Mouse (Mus musculus) ovary, adult 18-20 months (tissue): ENCODE data around the gene Trp73.

Experiments used
- DNase-seq: peaks from one replicate; pipeline ENCODE4 v3.0.0; 2022; ENCODE audit warnings: low spot score, mixed read lengths

Gene Trp73

DNA sequence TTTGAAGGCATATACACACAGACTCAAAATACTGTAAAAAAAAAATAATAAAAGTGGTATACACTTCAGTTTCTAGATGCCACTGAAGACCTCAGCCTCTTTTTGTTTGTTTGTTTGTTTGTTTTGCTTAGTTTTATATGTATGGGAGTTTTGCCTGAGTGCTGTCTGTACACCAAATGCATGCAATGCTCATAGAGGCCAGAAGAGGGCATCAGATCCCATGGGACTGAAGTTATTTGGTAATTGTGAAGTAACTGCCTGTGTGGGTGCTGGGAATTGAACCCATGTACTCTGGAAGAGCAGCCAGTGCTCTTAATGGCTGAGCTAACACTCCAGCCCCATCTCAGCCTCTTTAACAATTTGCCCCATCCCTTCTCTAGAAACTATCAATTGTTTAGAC is 111.4 kb downstream of the Trp73 start:
- no peak for DNase-seq

DNA sequence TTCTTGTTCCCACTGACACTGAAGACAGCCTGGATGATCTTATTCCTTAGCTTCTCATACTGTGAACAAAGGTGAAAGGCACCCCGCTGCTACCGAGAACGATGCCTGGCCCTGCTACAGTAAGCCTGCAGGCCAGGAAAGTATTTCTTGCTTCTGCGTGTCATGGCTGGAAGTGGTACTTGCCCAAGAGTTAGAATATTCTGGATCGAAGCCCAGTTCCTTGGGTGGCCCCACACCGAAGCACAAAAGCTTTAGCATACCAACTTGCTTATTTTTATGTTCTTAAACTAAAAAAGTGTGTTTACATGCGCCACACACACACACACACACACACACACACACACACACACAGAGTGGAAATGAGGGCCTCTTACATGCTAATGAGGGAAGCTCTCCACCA is 111.9 kb downstream of the Trp73 start:
- no peak for DNase-seq

DNA sequence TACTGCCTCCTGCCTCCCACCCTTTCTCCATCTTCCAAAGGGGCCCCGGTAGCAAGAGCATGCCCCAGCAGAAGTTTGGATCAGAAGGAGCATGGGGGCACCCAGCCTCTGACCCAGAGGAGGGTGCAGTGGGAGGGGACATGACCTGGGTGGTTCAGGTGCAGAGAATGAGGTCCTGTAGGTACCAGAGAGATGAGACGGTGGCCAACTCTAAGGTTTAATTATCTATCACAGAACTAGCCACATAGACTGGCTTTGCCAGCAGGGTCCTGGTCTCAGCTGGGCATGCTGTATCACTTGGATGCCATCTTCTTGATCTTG is 113.6 kb downstream of the Trp73 start:
- no peak for DNase-seq

DNA sequence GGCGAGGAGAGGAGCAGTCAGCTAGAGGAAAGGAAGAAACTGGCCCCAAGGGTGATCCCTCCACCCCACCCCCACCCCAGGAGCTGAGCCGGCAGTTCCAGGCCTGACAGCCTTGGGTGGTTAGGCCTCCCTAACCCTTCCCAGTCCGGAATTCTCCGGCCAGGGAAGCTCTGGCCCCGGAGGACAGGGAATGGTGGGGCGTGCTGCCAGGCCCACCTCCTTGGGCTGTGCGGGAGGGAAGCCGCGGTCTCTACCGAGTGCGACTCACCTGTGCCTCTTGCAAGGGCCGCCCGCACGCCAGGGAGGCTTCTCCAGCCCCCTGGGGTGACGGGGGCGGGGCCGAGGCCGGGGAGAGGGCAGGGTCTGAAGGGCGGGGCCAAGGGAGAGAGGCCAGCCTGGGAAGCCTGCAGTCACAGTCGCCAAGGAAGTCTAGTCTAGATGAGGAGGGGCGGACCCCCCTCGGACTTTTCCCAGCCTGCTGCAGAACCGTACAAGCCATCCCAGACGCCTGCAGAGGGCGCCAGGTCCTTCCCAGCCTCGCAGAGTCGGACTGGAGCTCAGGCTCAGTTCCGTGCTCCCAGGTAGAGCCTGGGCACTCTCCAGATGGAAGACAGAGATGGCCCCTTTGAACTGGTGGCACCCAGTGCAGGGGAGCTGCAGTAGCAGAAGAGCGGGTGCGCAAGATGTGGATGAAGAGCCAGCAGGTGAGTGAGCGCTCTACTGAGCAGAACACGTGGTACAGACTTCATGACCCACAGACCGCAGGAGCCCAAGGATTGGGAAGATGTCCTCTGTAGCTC is 114.2 kb downstream of the Trp73 start, which contains the start of gene Smim1:
Gene Smim1, minus strand, starts transcription at position 590 of the 800 bp plus-strand sequence.
- peak; percentile 82 for DNase-seq

DNA sequence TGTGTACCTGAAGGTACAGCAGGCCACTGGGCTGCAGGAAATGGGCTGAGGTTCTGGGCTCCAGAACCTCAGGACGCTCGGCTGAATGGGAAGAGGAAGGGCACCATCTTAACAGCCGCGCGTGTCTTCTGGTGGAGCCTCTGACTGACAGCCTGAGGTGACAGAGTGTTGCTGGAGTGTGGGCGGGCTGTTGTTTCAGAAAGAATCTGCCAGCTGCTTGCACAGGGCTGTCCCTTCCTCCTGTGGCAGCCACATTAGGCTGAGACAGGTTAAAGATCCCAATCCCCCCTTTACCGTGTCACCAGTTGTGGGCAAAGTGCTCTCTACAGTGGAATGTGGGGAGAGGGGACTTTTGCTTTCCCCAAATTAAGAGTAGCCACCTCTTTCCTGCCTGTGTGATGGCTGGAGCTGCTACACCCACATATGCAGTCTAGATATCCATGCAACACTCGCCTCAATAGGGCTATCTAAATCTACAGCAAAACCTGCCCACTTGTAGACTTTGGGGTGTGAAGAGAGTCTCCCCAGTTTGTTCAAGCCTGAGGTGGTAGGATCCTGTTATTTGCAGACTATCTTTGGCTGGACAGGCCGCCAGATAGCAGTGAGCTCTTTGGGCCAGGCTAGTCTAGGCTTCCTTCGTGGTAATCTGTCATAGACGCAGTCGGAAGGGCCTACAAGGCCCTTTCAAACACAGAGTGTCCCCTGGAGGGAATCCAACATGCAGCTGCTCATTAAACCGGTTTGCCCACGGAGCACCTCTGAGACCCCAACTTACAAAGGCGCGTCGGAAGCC is 115.1 kb downstream of the Trp73 start:
- DNase-seq: no peak

DNA sequence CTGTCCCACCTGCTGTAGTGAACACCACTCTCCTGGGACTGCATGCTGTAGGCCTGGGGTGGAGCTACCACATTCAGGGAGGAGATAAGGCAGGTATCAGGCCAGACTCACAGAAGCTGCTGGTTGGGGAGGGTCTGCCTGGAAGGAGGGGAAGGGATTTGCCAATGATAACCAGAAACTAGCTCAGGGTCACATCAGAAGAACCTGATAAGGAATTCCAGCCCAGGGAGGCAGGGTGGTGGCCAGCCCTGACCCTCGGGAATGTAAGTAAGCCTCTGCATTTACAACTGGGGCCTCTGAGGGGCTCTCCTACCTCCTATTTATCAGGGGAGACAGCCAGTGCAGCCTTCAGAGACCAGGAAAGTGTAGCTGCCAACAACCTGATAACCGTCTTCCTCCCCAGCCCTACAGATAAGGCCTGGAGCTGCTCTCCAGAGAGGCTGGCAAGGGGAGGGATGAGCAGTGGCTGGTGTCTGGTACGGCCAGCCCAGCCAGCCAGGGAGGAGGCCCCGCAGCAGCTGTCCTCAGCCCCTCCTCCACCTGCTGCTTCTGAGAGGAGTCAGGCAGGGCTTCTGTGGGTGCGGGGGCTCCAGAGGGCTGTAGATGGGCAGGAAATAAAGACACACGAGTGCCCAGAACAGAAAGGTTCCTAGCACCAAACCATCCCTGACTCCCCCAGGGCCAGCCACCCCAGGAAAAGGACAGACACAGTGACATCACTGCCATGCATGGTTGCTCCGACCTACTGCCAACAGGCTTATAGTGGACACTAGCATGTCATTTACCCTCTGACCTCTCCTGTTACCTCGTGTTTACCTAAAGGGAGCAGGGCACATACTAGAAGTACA is 116.0 kb downstream of the Trp73 start:
- peak; percentile 80 for DNase-seq

DNA sequence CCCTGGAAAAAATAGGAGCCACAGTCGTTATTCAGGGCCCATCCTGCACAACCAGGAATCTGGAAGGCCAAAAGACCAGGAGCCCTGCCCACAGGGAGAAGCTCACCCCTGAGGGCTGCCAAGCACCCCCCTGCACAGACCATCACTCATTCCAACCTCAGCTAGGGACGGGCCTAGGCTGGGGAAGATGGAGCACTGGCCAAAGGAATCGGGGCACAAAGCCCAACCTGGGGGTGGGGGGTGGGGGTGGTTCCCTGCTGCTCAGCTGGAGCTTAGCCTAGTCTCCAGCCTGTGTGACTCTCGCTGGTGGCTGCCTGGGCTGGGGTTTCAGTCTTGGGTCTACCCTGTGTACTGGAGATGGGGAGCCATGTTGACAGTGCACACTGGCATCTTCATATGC is 117.2 kb downstream of the Trp73 start:
- no peak for DNase-seq

DNA sequence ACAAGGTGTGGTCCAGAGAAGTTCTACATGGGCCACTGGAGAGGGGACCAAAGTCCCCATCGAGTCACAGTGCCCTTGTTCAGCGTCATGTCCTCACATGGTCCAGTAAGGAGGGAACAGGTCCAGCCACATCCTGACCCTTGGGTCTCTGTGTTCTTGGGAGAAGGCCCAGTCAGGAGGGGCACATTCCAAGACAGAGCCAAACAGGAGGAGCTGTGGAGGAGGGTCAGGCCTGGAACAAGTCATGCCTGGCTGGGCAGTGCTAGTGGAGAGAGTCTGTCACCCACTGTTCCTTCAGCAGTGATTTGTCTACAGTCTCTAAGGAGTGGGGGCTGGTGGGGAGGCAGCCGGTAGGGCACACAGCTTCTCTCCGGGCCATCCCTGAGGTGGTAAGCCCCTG is 117.6 kb downstream of the Trp73 start:
- DNase-seq: peak; percentile 71

DNA sequence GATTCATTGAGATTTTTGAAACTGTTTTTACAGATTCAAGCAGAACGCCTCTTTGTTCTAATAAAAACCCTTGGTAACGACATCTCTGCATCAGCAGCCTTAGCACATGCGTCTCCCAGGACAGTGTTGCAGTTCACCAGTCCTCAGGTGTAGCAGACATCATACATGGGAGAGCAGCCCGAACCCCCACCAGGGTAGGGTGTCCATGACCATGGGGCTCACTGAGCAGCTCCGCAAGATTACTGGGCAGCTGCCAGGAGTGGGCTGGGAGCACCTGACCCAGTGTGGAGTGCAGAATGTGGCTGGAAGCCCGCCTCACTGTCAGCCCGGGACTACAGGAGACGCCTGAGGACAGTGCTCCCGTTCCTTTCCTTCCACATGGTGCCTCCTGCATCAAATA is 118.6 kb downstream of the Trp73 start:
- no peak for DNase-seq

DNA sequence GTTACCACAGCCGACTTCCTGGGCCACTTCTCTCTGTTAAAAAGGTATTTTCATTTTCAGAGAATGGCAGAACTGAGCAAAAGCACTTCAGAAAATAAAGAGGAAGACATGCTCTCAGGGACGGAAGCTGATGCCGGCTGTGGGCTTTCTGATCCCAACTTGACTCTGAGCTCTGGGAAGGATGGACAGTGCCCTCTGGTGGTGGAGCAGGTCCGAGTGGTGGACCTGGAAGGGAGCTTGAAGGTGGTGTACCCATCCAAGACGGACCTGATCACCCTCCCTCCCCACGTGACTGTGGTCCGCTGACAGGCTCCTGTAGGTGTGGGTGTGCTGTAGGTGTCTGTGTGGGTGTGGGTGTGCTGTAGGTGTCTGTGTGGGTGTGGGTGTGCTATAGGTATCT is 120.4 kb downstream of the Trp73 start:
- DNase-seq: no peak

DNA sequence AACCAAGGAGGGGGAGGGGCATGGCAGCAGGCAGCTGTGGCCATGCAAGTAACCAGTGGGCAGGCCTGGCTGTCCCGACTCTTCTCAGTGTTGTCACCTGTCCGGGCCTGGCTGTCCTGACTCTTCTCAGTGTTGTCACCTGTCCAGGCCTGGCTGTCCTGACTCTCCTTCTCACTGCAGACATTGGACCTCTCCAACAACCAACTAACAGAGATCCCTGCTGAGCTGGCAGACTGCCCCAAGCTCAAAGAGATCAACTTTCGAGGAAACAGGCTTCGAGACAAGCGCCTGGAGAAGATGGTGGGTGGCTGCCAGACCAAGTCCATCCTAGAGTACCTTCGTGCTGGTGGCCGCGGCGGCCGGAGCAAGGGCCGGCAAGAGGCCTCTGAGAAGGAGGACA is 124.5 kb downstream of the Trp73 start:
- DNase-seq: no peak

DNA sequence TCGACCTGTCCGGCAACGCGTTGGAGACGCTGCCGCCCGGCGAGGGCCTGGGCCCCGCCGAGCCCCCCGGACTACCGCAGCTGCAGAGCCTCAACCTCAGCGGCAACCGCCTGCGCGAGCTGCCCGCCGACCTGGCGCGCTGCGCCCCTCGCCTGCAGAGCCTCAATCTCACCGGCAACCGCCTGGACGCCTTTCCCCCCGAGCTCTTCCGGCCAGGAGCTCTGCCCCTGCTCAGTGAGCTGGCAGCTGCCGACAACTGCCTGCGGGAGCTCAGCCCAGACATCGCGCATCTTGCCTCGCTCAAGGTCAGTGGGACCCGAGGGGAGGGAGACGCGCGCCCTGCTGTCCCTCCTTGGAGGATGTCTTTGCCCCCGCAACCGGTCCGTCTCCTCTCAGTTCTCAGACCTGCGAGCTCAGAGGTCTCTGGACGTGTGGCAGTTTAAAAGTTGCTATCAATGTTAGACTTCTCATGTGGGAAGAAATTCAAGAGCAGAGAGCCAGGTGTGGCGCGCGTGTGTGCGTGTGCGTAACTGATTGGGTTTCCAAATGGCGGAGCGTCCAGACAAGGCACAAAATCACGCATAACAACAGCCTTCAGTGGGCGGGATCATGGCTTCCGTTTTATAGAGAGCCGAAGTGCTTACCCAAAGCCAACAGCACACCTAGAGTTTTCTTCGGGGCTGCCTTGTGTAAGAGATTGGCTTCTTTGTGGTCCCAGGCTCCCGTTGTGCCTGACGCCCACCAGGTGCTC is 127.7 kb downstream of the Trp73 start:
- DNase-seq: no peak

DNA sequence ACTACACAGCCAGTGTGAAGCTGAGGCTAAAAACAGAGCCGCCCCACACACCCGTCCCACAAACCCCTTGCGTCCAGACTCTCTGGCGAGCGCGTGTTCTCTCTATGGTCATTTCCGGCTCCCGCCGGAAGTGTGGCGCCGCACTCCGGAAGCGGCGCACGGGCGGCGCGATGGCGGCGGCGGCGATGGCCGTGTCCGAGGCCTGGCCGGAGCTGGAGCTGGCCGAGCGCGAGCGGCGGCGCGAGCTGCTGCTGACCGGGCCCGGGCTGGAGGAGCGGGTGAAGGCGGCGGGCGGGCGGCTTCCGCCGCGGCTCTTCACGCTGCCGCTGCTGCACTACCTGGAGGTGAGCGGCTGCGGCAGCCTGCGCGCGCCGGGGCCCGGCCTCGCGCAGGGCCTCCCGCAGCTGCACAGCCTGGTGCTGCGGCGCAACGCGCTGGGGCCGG is 128.3 kb downstream of the Trp73 start, which contains the start of gene Lrrc47:
Gene Lrrc47, plus strand, starts transcription at position 86 of the 444 bp plus-strand sequence.
- DNase-seq: peak; percentile 71

DNA sequence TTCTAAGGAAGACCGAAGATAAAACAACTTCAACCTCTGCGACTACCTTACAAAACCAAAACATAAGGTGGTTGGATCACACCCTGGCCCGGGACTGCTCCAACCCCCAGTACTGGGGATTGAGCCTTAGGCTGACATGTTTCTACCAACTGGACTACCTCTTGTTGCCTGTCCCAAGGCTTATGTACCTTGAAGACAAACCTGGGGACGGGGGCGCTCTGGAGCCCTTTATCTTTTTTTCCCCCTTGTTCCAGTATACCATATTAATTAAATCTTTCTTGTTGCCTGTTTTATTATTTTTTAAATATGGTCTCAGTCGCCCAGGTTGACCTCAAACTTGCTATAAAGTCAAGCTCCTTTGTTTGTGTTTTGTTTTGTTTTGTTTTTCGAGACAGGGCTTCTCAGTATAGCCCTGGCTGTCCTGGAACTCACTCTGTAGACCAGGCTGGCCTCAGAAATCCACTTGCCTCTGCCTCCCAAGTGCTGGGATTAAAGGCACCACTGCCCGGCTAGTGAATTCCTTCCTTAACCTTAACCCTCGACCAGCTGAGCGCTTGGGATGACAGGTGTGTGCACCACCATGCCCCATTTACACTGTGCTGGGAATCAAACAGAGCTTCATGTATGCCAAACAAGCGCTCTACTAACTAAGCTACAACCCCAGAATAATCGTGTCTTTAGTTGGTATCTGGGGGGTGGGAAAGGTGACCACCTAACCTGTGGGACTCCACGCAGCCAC is 128.9 kb downstream of the Trp73 start:
- DNase-seq: no peak

DNA sequence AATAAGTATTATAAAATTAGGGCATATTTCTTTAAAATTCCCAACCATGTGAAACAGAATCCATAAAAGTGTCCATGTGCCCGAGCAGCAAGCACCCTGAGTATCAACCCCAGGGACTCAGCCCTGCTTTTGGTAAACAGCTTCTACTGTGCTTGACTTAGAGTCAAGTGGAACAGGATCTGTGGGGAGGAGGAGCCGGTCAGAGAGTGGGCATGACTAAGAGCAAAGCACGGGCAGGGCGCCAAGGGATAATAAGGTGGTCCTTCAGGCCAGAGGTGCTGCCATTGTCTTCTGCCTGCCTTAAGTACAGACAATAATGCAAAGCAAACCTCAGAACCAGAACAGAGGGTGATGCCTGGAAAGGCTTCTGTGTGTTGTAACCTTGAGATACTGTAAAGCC is 132.2 kb downstream of the Trp73 start:
- DNase-seq: no peak

DNA sequence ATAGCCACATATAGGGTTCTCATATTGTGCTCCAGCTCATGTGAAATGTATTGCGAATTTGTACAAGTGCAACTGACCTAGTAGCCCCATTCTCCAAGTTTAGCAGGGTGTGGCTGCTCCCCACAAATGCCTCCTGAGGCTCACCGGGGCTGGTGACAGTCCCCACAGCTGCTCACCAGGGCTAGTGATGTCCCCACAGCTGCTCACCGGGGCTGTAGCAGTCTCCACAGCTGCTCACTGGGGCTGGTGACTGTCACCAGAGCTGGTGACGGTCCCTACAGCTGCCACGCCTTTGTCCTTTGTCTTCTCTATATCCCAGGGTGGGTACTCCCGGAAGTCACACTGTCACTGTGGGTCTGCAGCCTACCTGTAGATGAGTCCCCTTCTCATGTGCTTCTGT is 133.7 kb downstream of the Trp73 start:
- no peak for DNase-seq
